Mouse (Mus musculus) pancreas, adult 10 weeks (tissue): ENCODE data around the gene Dcakd. TPM values are rescaled to one million over a fixed set of nuclear protein-coding genes. Genes with fewer than 3 reads are reported as not detected.

ENCODE experiments used
- polyA plus RNA-seq: library from polyadenylated mRNA; stranded (reverse); fragments of 350-450 nt; fragmentation: Illumina TruSeq; extraction: RNeasy Lipid Tissue Mini Kit (QIAGEN cat#74804); gene quantifications from one replicate; pipeline ENCODE4 v1.2.3, GENCODE M21; 2015; ENCODE audit warnings: low read depth, low replicate concordance; ENCODE audit not compliant: insufficient read depth

The Dcakd gene
- 9.6 TPM for polyA plus RNA-seq

DNA sequence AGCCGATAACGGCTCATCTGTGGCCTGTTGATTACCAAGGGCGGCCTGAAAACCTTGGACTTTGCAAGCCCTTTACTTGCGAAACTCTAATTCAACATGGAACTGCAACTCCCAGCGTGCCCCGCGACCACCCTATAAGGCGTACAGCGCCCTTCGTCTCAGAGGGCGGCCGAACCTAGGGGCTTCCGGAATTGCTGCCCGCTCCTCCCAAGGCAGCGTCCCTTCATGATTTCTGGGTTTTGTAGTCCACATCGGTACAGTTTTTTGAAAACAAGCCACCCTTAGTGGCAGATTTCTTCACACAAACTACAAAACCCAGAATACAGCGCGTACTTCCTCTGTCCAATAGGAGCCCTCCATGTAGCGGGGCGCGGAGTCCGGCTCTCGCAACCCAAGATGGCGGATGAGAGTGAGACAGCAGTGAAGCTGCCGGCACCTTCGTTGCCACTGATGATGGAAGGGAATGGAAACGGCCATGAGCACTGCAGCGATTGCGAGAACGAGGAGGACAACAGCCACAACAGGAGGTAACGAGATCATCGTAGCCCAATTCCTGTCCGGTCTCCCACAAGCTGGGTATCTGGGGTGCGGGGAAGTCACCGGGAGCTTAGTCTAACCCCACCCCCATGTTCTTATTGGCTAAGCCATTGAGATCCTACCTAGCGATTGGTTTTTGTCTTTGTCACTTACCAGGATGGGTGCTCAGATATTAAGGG, at the start of gene Dcakd, which contains the start of gene Nmt1:
Gene Dcakd, minus strand, starts transcription at position 158 of the 716 bp plus-strand sequence.
Gene Nmt1, plus strand, starts transcription at position 15 of the 716 bp plus-strand sequence.

DNA sequence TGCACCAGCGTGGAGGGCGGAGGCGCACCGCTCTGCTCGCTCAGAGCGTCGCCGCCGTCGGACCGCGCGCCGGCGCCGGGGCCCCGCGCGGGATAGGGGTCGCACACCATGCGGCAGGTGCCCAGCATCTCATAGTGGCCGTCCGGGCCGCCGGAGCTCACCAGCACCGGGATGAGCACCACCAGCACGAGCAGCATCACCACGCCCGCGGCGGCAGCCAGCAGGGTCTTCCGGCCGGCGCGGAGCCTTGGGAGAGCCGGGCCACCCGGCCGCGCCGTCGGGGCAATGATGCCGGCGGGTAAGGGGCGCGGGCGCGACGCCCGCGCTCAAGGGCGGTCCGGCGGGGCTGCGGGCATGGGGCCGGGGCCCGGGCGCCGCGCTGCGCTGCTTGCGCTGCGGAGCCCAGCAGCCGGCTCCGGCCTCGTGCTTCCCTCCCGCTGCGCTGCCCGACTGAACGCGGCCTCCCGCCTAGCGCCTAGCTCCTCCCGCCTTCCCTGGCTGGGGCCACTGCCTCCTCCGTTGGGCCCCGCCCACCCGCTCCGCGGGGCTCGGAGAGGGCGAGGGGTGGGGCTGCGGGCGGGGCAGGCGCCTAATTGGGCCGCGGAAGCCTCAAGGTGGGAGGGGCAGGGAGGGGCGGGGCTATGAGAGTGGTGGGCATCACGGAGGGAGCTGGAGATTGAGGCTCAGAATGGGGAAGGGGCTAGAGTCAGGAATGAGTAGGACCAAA, 81.7 kb downstream of the Dcakd start, which contains the start of gene C1ql1:
Gene C1ql1, minus strand, starts transcription at position 424 of the 727 bp plus-strand sequence.

Other genes with a start within 250 kb of the Dcakd start
- gene Gjc1, start 208.6 kb downstream of the Dcakd start, polyA plus RNA-seq, result 3.2 TPM
- gene Higd1b, start 192.5 kb downstream of the Dcakd start, polyA plus RNA-seq, result 4.0 TPM
- gene Eftud2, start 147.3 kb downstream of the Dcakd start, polyA plus RNA-seq, result 18.6 TPM
- gene Ccdc103, start 147.1 kb downstream of the Dcakd start, polyA plus RNA-seq, result not detected
- gene Fam187a, start 143.2 kb downstream of the Dcakd start, polyA plus RNA-seq, result not detected
- gene Gfap, start 127.4 kb downstream of the Dcakd start, polyA plus RNA-seq, result not detected
- gene Kif18b, start 103.2 kb downstream of the Dcakd start, polyA plus RNA-seq, result not detected
- not detected for gene C1ql1, start 81.6 kb downstream of the Dcakd start, polyA plus RNA-seq
- 7.1 TPM for gene Nmt1, start 143 bp downstream of the Dcakd start, polyA plus RNA-seq
- 5.5 TPM for gene Plcd3, start 73.3 kb upstream of the Dcakd start, polyA plus RNA-seq
- gene Acbd4, start 73.3 kb upstream of the Dcakd start, polyA plus RNA-seq, result 23.8 TPM
- 6.8 TPM for gene Hexim1, start 87.9 kb upstream of the Dcakd start, polyA plus RNA-seq
- gene Hexim2, start 104.1 kb upstream of the Dcakd start, polyA plus RNA-seq, result 2.3 TPM
- 2.7 TPM for gene Fmnl1, start 142.8 kb upstream of the Dcakd start, polyA plus RNA-seq
- gene 1700023F06Rik, start 180.2 kb upstream of the Dcakd start, polyA plus RNA-seq, result 1.8 TPM
- not detected for gene Spata32, start 190.1 kb upstream of the Dcakd start, polyA plus RNA-seq
- gene Map3k14, start 239.1 kb upstream of the Dcakd start, polyA plus RNA-seq, result 1.4 TPM